12 mouse cellular contexts compared by ENCODE assay signal in genomic region chr1:168046347-168046746, GRCm38 (mm10).
DNase-seq lines count a peak whose midpoint lies in the region; ATAC-seq and TF ChIP-seq lines count a peak whose summit lies in the region.
"Had no signal": no experiment of that assay in that cellular context is flagged by ENCODE, and none has a peak within 500 bp of the region (broad histone marks: within the 10 kb centered on the region; RNA-seq: fewer than 3 reads in every experiment).

No protein-coding gene starts in this region.

- intact Hi-C loops in gastrocnemius, adult 2 months (cut with DNase I): no loop called here

- no peak overlapping the region for H3K4me3 ChIP-seq in hindbrain, embryonic 14.5 days (replicated peaks; ENCODE audit: low read length)
- H3K4me3 ChIP-seq in midbrain, embryonic 15.5 days: no peak overlapping the region
- no peak overlapping the region for H3K4me3 ChIP-seq in gastrocnemius, adult 2 months

- H3K27me3 ChIP-seq in hindbrain, embryonic 14.5 days (ENCODE audit: control insufficient read depth, insufficient read depth, low read length): no peaks in the 10 kb centered on the region
- no peaks in the 10 kb centered on the region for H3K27me3 ChIP-seq in midbrain, embryonic 15.5 days (replicated peaks)

- ATAC-seq in cerebellum, adult (ENCODE audit: insufficient number of reproducible peaks, low FRiP score, low TSS enrichment): no peak
- peak; percentile 88 for ATAC-seq in hindbrain, embryonic 14.5 days (ENCODE audit: low FRiP score)
- ATAC-seq in midbrain, embryonic 15.5 days (replicated peaks): peak; percentile 66

- no peaks in the 10 kb centered on the region for H3K9me3 ChIP-seq in hindbrain, embryonic 14.5 days (ENCODE audit: control insufficient read depth, low read length)
- H3K9me3 ChIP-seq in midbrain, embryonic 15.5 days: no peaks in the 10 kb centered on the region

- peak overlapping the region; percentile 58 for H3K27ac ChIP-seq in hindbrain, embryonic 14.5 days
- peak overlapping the region; percentile 34; the same call in 1 of the 2 replicates for H3K27ac ChIP-seq in midbrain, embryonic 15.5 days
- H3K27ac ChIP-seq in gastrocnemius, adult 2 months: no peak overlapping the region

- H3K9ac ChIP-seq in hindbrain, embryonic 14.5 days: no peak overlapping the region
- H3K9ac ChIP-seq in midbrain, embryonic 15.5 days: no peak overlapping the region

- no peak for TF ChIP-seq CTCF in gastrocnemius, adult 2 months (IDR thresholded peaks at IDR 0.05)

- peak; percentile 84 to 90 for DNase-seq in cerebellum, postnatal 10 days
- DNase-seq in brain, adult 2 months (ENCODE audit: low read depth, low spot score): peak; percentile 40
- peak; percentile 78 for DNase-seq in hindbrain, embryonic 14.5 days (ENCODE audit: low spot score)
- DNase-seq in lung, postnatal 10 days: no peak
- no peak for DNase-seq in gastrocnemius, adult 2 months
- DNase-seq in right cerebral cortex, postnatal 25 days: no peak
- DNase-seq: adrenal gland, postnatal 10 days; embryo, embryonic 11 days; gastrocnemius, postnatal 10 days; kidney, adult 9 months had no signal

- 25% methylated on average over 7 of the region's 7 CpGs for WGBS in hindbrain, embryonic 14.5 days
- 48% methylated on average over 7 of the region's 7 CpGs for WGBS in midbrain, embryonic 15.5 days

- no peaks in the 10 kb centered on the region for H3K36me3 ChIP-seq in hindbrain, embryonic 14.5 days (replicated peaks; ENCODE audit: control insufficient read depth, insufficient read depth)
- H3K36me3 ChIP-seq in midbrain, embryonic 15.5 days (replicated peaks): no peaks in the 10 kb centered on the region

- H3K4me2 ChIP-seq in hindbrain, embryonic 14.5 days (replicated peaks): no peak overlapping the region
- no peak overlapping the region for H3K4me2 ChIP-seq in midbrain, embryonic 15.5 days

- peaks cover 37% of the 10 kb centered on the region for H3K4me1 ChIP-seq in hindbrain, embryonic 14.5 days (replicated peaks; ENCODE audit: control insufficient read depth, insufficient read depth, low read length)
- H3K4me1 ChIP-seq in midbrain, embryonic 15.5 days: peaks cover 18% of the 10 kb centered on the region

Comparison
In these comparisons a context has a peak if more than half of its experiments do, and no peak if none do; other contexts are left out.
1. DNase-seq: peak in cerebellum, postnatal 10 days (2 of 2), brain, adult 2 months (single experiment) and hindbrain, embryonic 14.5 days (single experiment); none in lung, postnatal 10 days (single experiment), gastrocnemius, adult 2 months (single experiment) and right cerebral cortex, postnatal 25 days (single experiment).